Mouse (Mus musculus): ENCODE measurements around the gene Gm10647.

- TF ChIP-seq POLR2A (IDR thresholded peaks at IDR 0.05; ENCODE audit: low read depth, low read length), result no peak
- no peak for TF ChIP-seq CTCF (IDR thresholded peaks at IDR 0.05; ENCODE audit: extremely low read depth, insufficient read depth, insufficient read length, insufficient replicate concordance)
Measured at GRCm38 (mm10) chr9:66833851-66834250, 37.0 kb downstream of the Gm10647 start.
